Mouse (Mus musculus): ENCODE data around the gene Ces1g.

Gene Ces1g

GRCm38 (mm10) chr8:93337207-93337606, at the start of gene Ces1g:
Ces1g (minus strand) TSS chr8:93337308.
- no peak for DNase-seq

GRCm38 (mm10) chr8:93379625-93380024, 42.5 kb upstream of the Ces1g start, which contains the start of gene Ces1h:
Ces1h (minus strand) TSS chr8:93379725.
- DNase-seq = no peak

DNA sequence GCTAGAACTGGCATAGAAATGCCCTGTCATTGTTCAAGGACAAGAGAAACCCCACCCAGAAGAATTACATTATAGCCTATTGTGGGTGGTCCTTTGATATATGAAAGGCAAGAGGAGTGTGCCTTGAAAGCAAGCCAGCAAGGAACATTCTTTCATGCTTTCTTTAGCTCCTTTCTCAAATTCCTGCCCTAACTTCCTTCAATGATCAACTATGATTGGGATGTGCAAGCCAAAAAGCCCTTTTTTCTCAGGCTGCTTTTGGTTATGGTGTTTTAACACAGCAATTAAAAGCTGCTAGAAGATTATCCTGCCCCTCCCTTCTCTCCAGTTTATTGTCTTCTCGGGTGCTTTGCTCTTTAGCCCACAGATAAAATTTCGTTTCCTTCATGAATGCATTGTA, 32.4 kb upstream of the Ces1g start:
- DNase-seq = no peak

- DNase-seq = no peak
These were observed 23.0 kb upstream of the Ces1g start for GRCm38 (mm10) chr8:93360113-93360512.

- DNase-seq = no peak
These were observed 2.4 kb upstream of the Ces1g start for GRCm38 (mm10) chr8:93339531-93339930.

DNA sequence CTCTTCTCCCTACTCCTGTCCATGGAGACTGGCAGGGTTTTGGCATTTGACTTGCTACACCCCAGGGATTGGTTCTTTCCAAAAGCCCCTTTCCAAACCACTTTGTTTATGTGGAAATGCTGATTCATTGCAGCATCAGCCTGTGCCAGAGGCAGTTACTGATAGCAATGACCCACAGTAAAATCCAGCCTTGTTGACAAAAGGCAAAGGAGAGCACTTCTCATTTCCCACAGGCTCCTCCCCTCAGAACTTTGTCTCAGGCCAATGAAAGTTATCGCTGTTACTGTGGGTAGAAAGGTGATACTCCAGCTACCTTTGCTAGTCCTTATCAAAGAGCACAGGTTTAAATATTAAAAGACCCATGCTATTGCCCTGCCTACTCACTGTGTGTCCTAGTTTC, 4.4 kb downstream of the Ces1g start:
- DNase-seq = no peak

GRCm38 (mm10) chr8:93331151-93331550, 6.0 kb downstream of the Ces1g start:
- no peak for DNase-seq

- DNase-seq = no peak
These were observed 12.0 kb downstream of the Ces1g start for GRCm38 (mm10) chr8:93325123-93325522.

DNA sequence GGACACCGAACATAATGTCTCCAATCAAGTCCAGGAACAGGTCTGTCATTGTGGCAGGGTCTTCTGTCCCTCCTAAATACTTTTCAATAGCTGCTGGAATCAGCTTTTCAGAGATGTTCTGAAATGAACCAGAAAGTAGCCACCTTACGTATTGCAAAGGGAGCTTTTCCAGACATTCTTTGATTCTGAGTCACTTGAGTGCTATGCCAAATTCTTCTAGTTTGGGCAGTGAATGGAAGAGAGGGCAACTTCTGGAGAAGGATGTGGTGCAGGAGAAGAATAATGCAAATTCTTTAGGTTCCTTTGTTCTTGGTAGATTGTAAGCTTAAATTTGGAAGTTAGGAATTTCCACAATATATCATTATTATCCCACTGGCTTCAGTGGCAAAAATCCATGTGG, 20.1 kb downstream of the Ces1g start:
- DNase-seq = no peak

DNA sequence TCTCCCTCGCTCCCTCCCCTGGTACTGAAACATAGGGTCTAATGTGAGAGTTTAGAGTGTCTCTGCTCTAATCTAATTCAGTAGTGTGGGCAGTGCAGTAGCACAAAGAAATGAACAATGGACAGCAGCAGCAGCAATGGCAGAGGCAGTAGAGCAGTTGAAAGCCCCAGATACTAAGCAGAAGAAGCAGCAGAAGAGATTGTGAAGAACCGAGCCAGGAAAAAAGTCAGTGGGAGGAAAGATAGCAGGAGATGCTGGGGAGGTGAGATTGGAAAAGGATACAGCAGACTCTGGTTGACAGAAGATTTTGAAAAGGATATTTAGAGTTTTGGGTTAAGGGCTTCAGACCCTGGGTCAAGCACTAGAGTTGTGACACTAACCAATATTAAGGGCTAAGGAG, 21.6 kb downstream of the Ces1g start:
- no peak for DNase-seq

DNA sequence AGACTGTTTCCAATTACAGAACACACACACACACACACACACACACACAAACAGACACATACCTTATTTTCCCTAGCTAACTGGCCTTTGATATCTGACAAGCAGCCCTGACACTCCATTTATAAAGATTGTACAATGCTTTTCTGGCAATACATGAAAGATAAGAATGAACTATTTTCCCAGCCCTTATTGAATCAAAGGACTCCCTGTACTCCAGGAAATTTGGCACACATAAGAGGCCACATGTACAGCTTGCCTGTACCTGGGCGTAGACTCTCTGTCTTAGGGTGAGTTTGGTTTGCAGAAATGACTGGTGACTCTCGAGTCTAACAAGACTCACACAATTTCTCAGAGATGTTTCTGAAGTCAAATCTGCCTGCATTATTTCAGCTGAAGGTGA, 53.2 kb downstream of the Ces1g start:
- no peak for DNase-seq

DNA sequence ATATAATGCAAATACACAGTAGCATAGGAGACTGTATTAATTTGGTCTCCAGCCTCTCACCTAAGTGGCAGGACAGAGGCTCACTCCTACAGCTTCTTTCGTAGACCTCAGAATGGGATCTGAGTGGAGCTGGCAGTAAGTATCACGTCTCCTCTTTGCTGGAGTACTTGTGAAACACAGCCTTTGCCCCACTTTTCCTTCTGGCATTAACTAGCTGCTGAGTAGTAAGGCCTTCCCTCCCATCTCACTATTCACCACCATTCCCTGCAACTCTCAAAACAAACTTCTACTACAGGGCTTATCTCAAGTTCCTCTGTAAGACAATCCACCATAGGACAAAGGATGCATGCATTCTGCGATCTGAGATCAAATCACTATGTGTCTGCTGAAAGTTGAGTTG, 54.8 kb downstream of the Ces1g start:
- DNase-seq = no peak

DNA sequence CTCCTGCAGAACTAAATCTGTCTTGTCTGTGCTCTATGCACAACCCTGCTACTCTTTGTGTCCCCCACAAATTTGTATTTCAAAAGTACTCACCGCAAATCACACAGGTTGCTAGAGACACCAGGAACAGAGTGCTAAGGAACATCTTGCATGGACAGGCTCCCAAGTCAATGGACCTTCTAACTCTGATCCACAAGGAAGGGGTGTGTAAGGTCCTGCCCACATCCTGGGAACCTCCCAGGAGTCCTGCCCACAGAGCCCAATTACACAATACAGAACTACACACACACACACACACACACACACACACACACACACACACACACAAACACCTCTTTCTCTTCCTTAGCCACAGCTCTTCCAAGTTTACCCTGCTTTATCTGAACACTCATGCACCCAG, 57.6 kb downstream of the Ces1g start, which contains the start of gene Ces1f:
Ces1f (minus strand) TSS at position 192 of the 400 bp plus-strand sequence.
- DNase-seq = no peak

GRCm38 (mm10) chr8:93278176-93278805, 58.8 kb downstream of the Ces1g start:
- no peak for DNase-seq

GRCm38 (mm10) chr8:93274609-93275008, 62.5 kb downstream of the Ces1g start:
- DNase-seq = no peak

- DNase-seq = no peak
These were observed 63.8 kb downstream of the Ces1g start for GRCm38 (mm10) chr8:93273321-93273720.

DNA sequence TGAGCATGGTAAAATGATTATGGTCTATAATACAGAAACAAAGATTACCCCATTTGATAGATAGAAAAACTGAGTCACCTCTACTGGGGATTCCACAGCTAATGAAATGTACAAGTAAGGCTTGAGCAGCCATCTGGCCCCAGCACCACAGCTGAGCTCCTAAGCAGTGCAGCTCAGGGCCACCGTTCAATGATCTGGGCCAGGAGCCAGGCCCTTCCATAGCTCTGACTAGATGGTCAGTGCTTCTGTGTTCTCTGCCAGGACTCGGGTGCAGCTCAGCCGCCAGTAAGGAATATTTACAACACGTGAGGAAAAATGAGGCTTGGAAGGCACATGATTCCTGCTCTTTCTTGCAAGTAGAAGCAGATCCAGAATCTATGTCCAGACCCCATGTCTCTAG, 64.4 kb downstream of the Ces1g start:
- peak; percentile 16 to 17 for DNase-seq

DNA sequence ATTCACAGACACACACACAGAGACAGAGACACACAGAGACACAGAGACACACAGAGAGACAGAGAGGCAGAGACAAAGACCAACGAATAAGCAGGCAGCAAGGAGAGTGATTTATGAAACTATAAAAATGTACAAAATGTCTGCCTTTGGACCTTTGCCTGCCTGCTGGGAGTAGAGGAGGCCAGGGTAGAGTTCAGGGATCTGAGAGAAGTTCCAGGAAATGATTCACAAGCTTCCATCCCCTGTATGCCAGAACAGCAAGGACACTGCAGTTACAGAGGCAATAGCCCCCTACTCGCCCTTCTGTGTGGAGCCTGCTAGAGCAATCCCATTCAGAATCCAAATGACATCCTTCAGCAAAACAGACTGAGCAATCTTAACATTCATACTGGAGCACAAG, 75.7 kb downstream of the Ces1g start:
- DNase-seq = no peak

- DNase-seq = no peak
These were observed 84.6 kb downstream of the Ces1g start for GRCm38 (mm10) chr8:93252400-93252925.
